Mouse (Mus musculus): ENCODE measurements around the gene Ppox. TPM values are rescaled to one million over a fixed set of nuclear protein-coding genes. Genes with fewer than 3 reads are reported as not detected.
"Not testable (repeated sequence)": the region's sequence is repeated elsewhere in the genome, so short reads cannot be mapped to it uniquely, and the experiment has no call there.

Ppox gene
- polyA plus RNA-seq, 1 experiment: 47.3 TPM

GRCm38 (mm10) chr1:171245353-171245752, 35.6 kb downstream of the Ppox start:
- DNase-seq (ENCODE audit: low read depth): no peak

GRCm38 (mm10) chr1:171241952-171242351, 39.0 kb downstream of the Ppox start:
- not testable (repeated sequence) for DNase-seq (ENCODE audit: low read depth)

- DNase-seq (ENCODE audit: low read depth): no peak
These were observed 40.1 kb downstream of the Ppox start for GRCm38 (mm10) chr1:171240911-171241310.

GRCm38 (mm10) chr1:171239992-171240744, 40.8 kb downstream of the Ppox start:
- no peak for DNase-seq (ENCODE audit: low read depth)

- DNase-seq (ENCODE audit: low read depth): no peak
These were observed 42.5 kb downstream of the Ppox start for GRCm38 (mm10) chr1:171238463-171238862.

GRCm38 (mm10) chr1:171237438-171237837, 43.5 kb downstream of the Ppox start:
- no peak for DNase-seq (ENCODE audit: low read depth)

- DNase-seq (ENCODE audit: low read depth): no peak
These were observed 45.2 kb downstream of the Ppox start for GRCm38 (mm10) chr1:171235791-171236190.

- DNase-seq (ENCODE audit: low read depth): no peak
These were observed 46.4 kb downstream of the Ppox start for GRCm38 (mm10) chr1:171234538-171234937.

- no peak for DNase-seq (ENCODE audit: low read depth)
These were observed 46.9 kb downstream of the Ppox start, which contains the start of gene Fcer1g for GRCm38 (mm10) chr1:171234126-171234525. TSS of gene Fcer1g (minus strand) at chr1:171234365.

DNA sequence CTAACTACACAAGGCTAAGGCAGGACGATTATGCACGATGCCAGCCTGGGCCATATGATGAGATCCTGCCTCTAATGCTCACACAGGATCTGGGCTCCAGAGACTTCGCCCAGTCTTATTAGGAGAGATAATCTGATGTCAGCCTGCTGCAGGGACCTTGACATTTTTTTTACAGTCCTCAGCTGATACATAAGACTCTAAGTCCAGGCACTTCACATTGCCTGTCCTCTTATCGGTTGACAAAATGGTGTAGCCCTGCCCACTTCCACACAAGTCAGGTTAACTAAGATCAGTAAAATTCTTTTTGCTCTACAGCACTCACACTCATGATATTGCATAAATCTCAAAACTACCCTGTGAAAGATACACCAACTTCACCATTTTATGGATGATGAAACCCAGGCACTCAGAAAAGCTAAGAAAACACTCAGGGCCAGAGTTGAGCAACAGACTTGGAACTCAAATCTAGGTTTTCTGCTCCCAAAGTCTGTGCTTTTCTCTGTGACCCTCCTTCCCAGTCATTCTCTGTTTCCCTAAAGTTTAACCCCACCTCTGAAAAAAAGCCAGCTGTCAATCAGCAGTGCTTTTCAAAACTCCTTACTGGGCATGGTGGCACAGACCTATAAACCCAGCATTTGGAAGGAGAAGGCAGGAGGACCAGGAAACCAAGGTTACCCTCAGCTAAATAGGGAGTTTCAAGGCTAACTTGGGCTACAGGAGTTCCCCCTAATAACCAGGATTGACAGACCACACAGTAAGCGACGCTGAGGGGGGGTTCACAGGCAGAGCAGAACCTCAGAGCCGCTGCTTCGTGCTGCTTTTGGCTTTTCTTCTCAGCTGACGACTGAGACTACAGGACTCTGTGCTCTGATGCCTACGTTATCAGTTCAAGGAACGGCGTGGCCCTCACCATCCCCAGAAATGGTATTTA, 47.9 kb downstream of the Ppox start:
- no peak for DNase-seq (ENCODE audit: low read depth)

GRCm38 (mm10) chr1:171232348-171232747, 48.6 kb downstream of the Ppox start:
- DNase-seq (ENCODE audit: low read depth): no peak

- no peak for DNase-seq (ENCODE audit: low read depth)
These were observed 49.1 kb downstream of the Ppox start for GRCm38 (mm10) chr1:171231844-171232243.

- no peak for DNase-seq (ENCODE audit: low read depth)
These were observed 50.8 kb downstream of the Ppox start for GRCm38 (mm10) chr1:171230215-171230614.

DNA sequence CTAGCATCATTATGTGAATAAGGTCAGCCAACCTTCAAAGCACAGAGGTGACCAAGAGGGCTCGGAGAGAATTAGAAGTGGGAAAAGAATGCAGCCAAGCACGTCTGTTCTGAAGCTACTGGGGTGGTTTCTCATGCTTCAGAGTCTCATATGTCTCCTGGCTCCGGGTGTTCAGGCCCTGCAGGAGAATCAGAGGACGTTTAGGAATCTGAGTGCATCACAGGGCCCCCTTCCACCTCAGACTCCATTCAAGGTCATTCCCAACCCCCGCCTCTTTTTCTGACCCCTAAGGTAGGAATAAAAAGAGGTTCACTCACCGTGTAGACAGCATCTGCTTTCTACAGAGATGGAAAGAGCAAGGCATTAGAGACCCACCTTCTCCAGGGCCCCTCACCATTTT, 51.2 kb downstream of the Ppox start:
- no peak for DNase-seq (ENCODE audit: low read depth)

GRCm38 (mm10) chr1:171227879-171228278, 53.1 kb downstream of the Ppox start:
- no peak for DNase-seq (ENCODE audit: low read depth)

- no peak for DNase-seq (ENCODE audit: low read depth)
These were observed 54.2 kb downstream of the Ppox start for GRCm38 (mm10) chr1:171226780-171227179.

Other genes with a start within 250 kb of the Ppox start
- 20.4 and 28.6 TPM in 2 replicates for gene Fcgr3, start 216.3 kb downstream of the Ppox start, polyA plus RNA-seq (2012; rRNA removed)
- 12.0 and 21.2 TPM in 2 replicates for gene Cfap126, start 167.3 kb downstream of the Ppox start, polyA plus RNA-seq (2012; rRNA removed)
- 248 and 250 TPM in 2 replicates for gene Sdhc, start 130.6 kb downstream of the Ppox start, polyA plus RNA-seq (2012; rRNA removed)
- gene Mpz, start 130.5 kb downstream of the Ppox start, polyA plus RNA-seq (2012; rRNA removed): 2.3 and 2.9 TPM in 2 replicates
- 14.0 and 22.0 TPM in 2 replicates for gene Pcp4l1, start 84.9 kb downstream of the Ppox start, polyA plus RNA-seq (2012; rRNA removed)
- gene Nr1i3, start 67.2 kb downstream of the Ppox start, polyA plus RNA-seq (2012; rRNA removed): 0.05 and 0.09 TPM in 2 replicates
- gene Tomm40l, start 58.7 kb downstream of the Ppox start, polyA plus RNA-seq (2012; rRNA removed): 25.4 and 31.8 TPM in 2 replicates
- 1.5 and 18.5 TPM in 2 replicates for gene Apoa2, start 56.1 kb downstream of the Ppox start, polyA plus RNA-seq (2012; rRNA removed)
- 71.7 and 80.1 TPM in 2 replicates for gene Fcer1g, start 46.8 kb downstream of the Ppox start, polyA plus RNA-seq (2012; rRNA removed)
- 2.3 and 2.6 TPM in 2 replicates for gene Adamts4, start 30.8 kb downstream of the Ppox start, polyA plus RNA-seq (2012; rRNA removed)
- gene Ndufs2, start 29.8 kb downstream of the Ppox start, polyA plus RNA-seq (2012; rRNA removed): 145 and 146 TPM in 2 replicates
- 69.9 and 71.7 TPM in 2 replicates for gene B4galt3, start 10.9 kb downstream of the Ppox start, polyA plus RNA-seq (2012; rRNA removed)
- 35.0 and 36.8 TPM in 2 replicates for gene Usp21, start 6.8 kb upstream of the Ppox start, polyA plus RNA-seq (2012; rRNA removed)
- 42.7 and 47.2 TPM in 2 replicates for gene Ufc1, start 13.8 kb upstream of the Ppox start, polyA plus RNA-seq (2012; rRNA removed)
- gene Dedd, start 48.0 kb upstream of the Ppox start, polyA plus RNA-seq (2012; rRNA removed): 44.4 and 50.1 TPM in 2 replicates
- gene Nit1, start 64.5 kb upstream of the Ppox start, polyA plus RNA-seq (2012; rRNA removed): 91.9 and 95.5 TPM in 2 replicates
- gene Pfdn2, start 64.5 kb upstream of the Ppox start, polyA plus RNA-seq (2012; rRNA removed): 16.2 and 30.5 TPM in 2 replicates
- 5.0 and 9.8 TPM in 2 replicates for gene Klhdc9, start 79.6 kb upstream of the Ppox start, polyA plus RNA-seq (2012; rRNA removed)
- gene Nectin4, start 88.9 kb upstream of the Ppox start, polyA plus RNA-seq (2012; rRNA removed): 19.8 and 31.8 TPM in 2 replicates
- 3.8 and 4.5 TPM in 2 replicates for gene Arhgap30, start 107.8 kb upstream of the Ppox start, polyA plus RNA-seq (2012; rRNA removed)
- gene Usf1, start 130.1 kb upstream of the Ppox start, polyA plus RNA-seq (2012; rRNA removed): 67.5 and 76.3 TPM in 2 replicates
- gene Tstd1, start 137.7 kb upstream of the Ppox start, polyA plus RNA-seq (2012; rRNA removed): 8.5 and 10.3 TPM in 2 replicates
- gene F11r, start 156.3 kb upstream of the Ppox start, polyA plus RNA-seq (2012; rRNA removed): 78.9 and 98.4 TPM in 2 replicates
- 4.2 and 5.7 TPM in 2 replicates for gene Alyref2, start 222.3 kb upstream of the Ppox start, polyA plus RNA-seq (2012; rRNA removed)

Measured in gonadal fat pad, adult 2 months (tissue).